Mouse (Mus musculus) lung, embryonic 15.5 days (tissue): ENCODE results near the gene Nanog. TPM values are rescaled to one million over a fixed set of nuclear protein-coding genes. Genes with fewer than 3 reads are reported as not detected.

ENCODE experiments used
- polyA plus RNA-seq: library from polyadenylated mRNA; unstranded; fragments of >200 nt; fragmentation: Nextera tagmentation; extraction: Ambion mirVana; gene quantifications from 2 replicates; pipeline ENCODE4 v1.2.1, GENCODE M21; 2015

Gene Nanog
- polyA plus RNA-seq, 1 experiment from 2014 or later = 0.40 TPM

Other genes starting within 250 kb of the Nanog start
- 9.1 and 12.3 TPM in 2 replicates for gene Rimklb, start 208.7 kb upstream of the Nanog start, polyA plus RNA-seq
- gene Mfap5, start 201.6 kb upstream of the Nanog start, polyA plus RNA-seq = 17.5 and 19.2 TPM in 2 replicates
- not detected in 2 replicates for gene Aicda, start 153.7 kb upstream of the Nanog start, polyA plus RNA-seq
- gene Apobec1, start 105.0 kb upstream of the Nanog start, polyA plus RNA-seq = 6.3 and 6.5 TPM in 2 replicates
- gene Gdf3, start 97.4 kb upstream of the Nanog start, polyA plus RNA-seq = not detected in 2 replicates
- not detected in 2 replicates for gene Dppa3, start 81.1 kb upstream of the Nanog start, polyA plus RNA-seq
- gene Slc2a3, start 94.2 kb downstream of the Nanog start, polyA plus RNA-seq = 7.4 and 8.1 TPM in 2 replicates
- 5.1 and 5.8 TPM in 2 replicates for gene Foxj2, start 112.4 kb downstream of the Nanog start, polyA plus RNA-seq
- 3.3 and 3.4 TPM in 2 replicates for gene C3ar1, start 148.7 kb downstream of the Nanog start, polyA plus RNA-seq
- gene Necap1, start 167.0 kb downstream of the Nanog start, polyA plus RNA-seq = 46.0 and 48.1 TPM in 2 replicates
- gene Clec4a1, start 214.4 kb downstream of the Nanog start, polyA plus RNA-seq = 2.4 and 3.1 TPM in 2 replicates
- 3.3 and 3.9 TPM in 2 replicates for gene Clec4a3, start 245.0 kb downstream of the Nanog start, polyA plus RNA-seq